Mouse (Mus musculus) kidney, adult 2 months (tissue): Measurements from ENCODE around the gene Anks1.

Experiments used
- CTCF ChIP-seq: fragments of 200-500 bp; conservative IDR thresholded peaks from 2 replicates; pipeline ENCODE4 v1.5.1; 2011; ENCODE audit warnings: low read depth, mild to moderate bottlenecking, control low read depth, low read length, moderate library complexity, mixed read lengths; ENCODE audit not compliant: insufficient read depth, insufficient read length
- POLR2A ChIP-seq: fragments of 200-500 bp; IDR thresholded peaks from one replicate; pipeline ENCODE4 v1.6.1; 2011; ENCODE audit warnings: low read depth, low read length, control low read depth

GRCm38 (mm10) chr17:27967529-27967928, 58.4 kb downstream of the Anks1 start:
- TF ChIP-seq CTCF (no peak), POLR2A (no peak)
